Mouse (Mus musculus) MN1 (cell line): ENCODE results near the gene Gm9821.

Experiments
- DNase-seq: peaks from one replicate; pipeline ENCODE4 v3.0.0-alpha.2; 2016; ENCODE audit warnings: low spot score

The Gm9821 gene

GRCm38 (mm10) chr2:91948792-91949241 is 3.3 kb downstream of the Gm9821 start:
- DNase-seq: peak; percentile 50

- peak; percentile 86 for DNase-seq
Measured at GRCm38 (mm10) chr2:91949411-91950274, 4.1 kb downstream of the Gm9821 start.

- peak; percentile 87 for DNase-seq
Measured at GRCm38 (mm10) chr2:91950275-91951085, 5.0 kb downstream of the Gm9821 start.

GRCm38 (mm10) chr2:91953825-91954224 is 8.3 kb downstream of the Gm9821 start:
- peak; percentile 68 for DNase-seq

GRCm38 (mm10) chr2:91955121-91955591 is 9.7 kb downstream of the Gm9821 start:
- no peak for DNase-seq

- no peak for DNase-seq
Measured at GRCm38 (mm10) chr2:91955875-91956274, 10.4 kb downstream of the Gm9821 start.

- peak; percentile 74 for DNase-seq
Measured at GRCm38 (mm10) chr2:91957096-91957495, 11.6 kb downstream of the Gm9821 start.

- DNase-seq: no peak
Measured at GRCm38 (mm10) chr2:91958049-91958448, 12.5 kb downstream of the Gm9821 start.

GRCm38 (mm10) chr2:91958701-91959457 is 13.4 kb downstream of the Gm9821 start:
- DNase-seq: peak; percentile 78

- no peak for DNase-seq
Measured at GRCm38 (mm10) chr2:91959544-91960410, 14.3 kb downstream of the Gm9821 start.

- no peak for DNase-seq
Measured at GRCm38 (mm10) chr2:91960459-91960858, 15.0 kb downstream of the Gm9821 start.

- DNase-seq: no peak
Measured at GRCm38 (mm10) chr2:91961901-91962761, 16.6 kb downstream of the Gm9821 start.

- DNase-seq: no peak
Measured at GRCm38 (mm10) chr2:91962864-91963401, 17.4 kb downstream of the Gm9821 start.

GRCm38 (mm10) chr2:91963443-91963932 is 18.0 kb downstream of the Gm9821 start:
- peak; percentile 95 for DNase-seq

- DNase-seq: no peak
Measured at GRCm38 (mm10) chr2:91964610-91965204, 19.2 kb downstream of the Gm9821 start.

- DNase-seq: no peak
Measured at GRCm38 (mm10) chr2:91965417-91965816, 19.9 kb downstream of the Gm9821 start.

GRCm38 (mm10) chr2:91966367-91966766 is 20.9 kb downstream of the Gm9821 start:
- DNase-seq: no peak

GRCm38 (mm10) chr2:91967962-91968361 is 22.5 kb downstream of the Gm9821 start:
- DNase-seq: no peak
